Comparison of ENCODE assay signal across 8 mouse cellular contexts in the genomic region with DNA sequence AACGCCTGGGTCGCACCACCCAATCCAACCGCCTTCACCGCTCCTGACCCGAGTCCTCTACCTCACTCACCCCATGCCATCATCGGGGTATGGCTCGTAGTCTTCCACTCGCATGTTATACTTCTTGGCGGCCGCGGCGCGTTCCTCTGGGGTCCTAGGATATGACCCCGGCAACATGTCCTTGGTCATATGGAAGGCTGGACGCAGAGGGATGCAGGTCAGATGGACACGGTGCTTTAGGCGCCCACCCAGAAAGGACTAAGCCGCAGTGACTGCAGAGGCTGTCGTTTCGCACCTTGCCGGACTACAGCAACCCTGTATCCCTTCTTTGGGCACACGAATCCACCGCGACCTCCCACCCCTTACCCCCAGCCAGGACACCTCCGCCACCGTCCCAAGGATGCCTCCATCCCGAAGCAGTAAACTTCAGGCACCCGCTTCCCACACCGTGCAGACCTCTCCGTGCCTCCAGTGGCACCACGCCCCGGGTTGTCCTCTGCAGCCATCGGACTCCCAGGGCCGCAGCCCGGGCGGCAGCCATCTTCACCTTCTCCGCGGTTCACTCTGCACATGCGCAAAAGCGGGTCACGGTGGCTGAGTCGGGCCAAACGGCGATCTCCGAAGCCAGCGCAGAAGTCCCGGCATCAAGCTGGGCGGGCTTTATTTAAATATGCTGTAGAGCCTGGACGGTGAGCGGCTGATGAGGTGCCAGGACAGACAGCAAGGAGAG. TPM values are rescaled to one million over a fixed set of nuclear protein-coding genes. Genes with fewer than 3 reads are reported as not detected.
DNase-seq lines count a peak whose midpoint lies in the region; ATAC-seq and TF ChIP-seq lines count a peak whose summit lies in the region.

Ndufb8 (minus strand) TSS at position 580 of the 730 bp plus-strand sequence.

- H3K9me3 ChIP-seq in ES-Bruce4 (replicated peaks; ENCODE audit: control insufficient read depth, insufficient read depth, low read length, poor library complexity, severe bottlenecking), result no peaks in the 10 kb centered on the region
- H3K9me3 ChIP-seq in forebrain, embryonic 14.5 days (replicated peaks; ENCODE audit: control insufficient read depth, low read length), result no peaks in the 10 kb centered on the region
- H3K9me3 ChIP-seq in neural tube, embryonic 15.5 days (replicated peaks), result no peaks in the 10 kb centered on the region

- peak within 1 kb of the TSS; percentile 91 for H3K4me3 ChIP-seq in ES-Bruce4 (ENCODE audit: low read depth, low read length)
- peak within 1 kb of the TSS; percentile 79 for H3K4me3 ChIP-seq in forebrain, embryonic 14.5 days (ENCODE audit: low read depth, low read length)
- H3K4me3 ChIP-seq in neural tube, embryonic 15.5 days (replicated peaks), result peak within 1 kb of the TSS; percentile 91

- no peaks in the 10 kb centered on the region for H3K27me3 ChIP-seq in ES-Bruce4 (ENCODE audit: control insufficient read depth, insufficient read depth, low read length, poor library complexity, severe bottlenecking)
- H3K27me3 ChIP-seq in forebrain, embryonic 14.5 days (replicated peaks; ENCODE audit: control insufficient read depth, insufficient read depth, low read length), result no peaks in the 10 kb centered on the region
- peaks cover 8% of the 10 kb centered on the region; the same call in 1 of the 2 replicates for H3K27me3 ChIP-seq in neural tube, embryonic 15.5 days (replicated peaks)

- WGBS in forebrain, embryonic 14.5 days, result under 1% methylated on average over 50 of the region's 50 CpGs
- WGBS in neural tube, embryonic 15.5 days, result under 1% methylated on average over 50 of the region's 50 CpGs

- peak; percentile 95 for DNase-seq in forebrain, embryonic 14.5 days (ENCODE audit: low spot score)
- DNase-seq in heart, postnatal 14 days, result peak; percentile 95 to 98
- peak; percentile 94 for DNase-seq in layer of hippocampus, adult 11-12 months (ENCODE audit: low spot score)
- DNase-seq in lung, adult 18-20 months, result peak; percentile 94 to 96
- peak; percentile 94 for DNase-seq in testis, postnatal 14 days (ENCODE audit: low spot score)

- TF ChIP-seq CTCF in ES-Bruce4 (IDR thresholded peaks at IDR 0.05; ENCODE audit: low read depth, low read length), result no peak

- no peak within 1 kb of the TSS; the same call in 1 of the 2 replicates for H3K27ac ChIP-seq in ES-Bruce4 (ENCODE audit: insufficient read depth, low read length)
- peak within 1 kb of the TSS; percentile 44; the same call in 1 of the 2 replicates for H3K27ac ChIP-seq in forebrain, embryonic 14.5 days (ENCODE audit: low read depth, low read length)
- H3K27ac ChIP-seq in neural tube, embryonic 15.5 days (replicated peaks), result peak within 1 kb of the TSS; percentile 86

- H3K4me2 ChIP-seq in forebrain, embryonic 14.5 days (ENCODE audit: low read length), result peak within 1 kb of the TSS; percentile 85
- H3K4me2 ChIP-seq in neural tube, embryonic 15.5 days, result peak within 1 kb of the TSS; percentile 85

- H3K4me1 ChIP-seq in ES-Bruce4 (ENCODE audit: control insufficient read depth, insufficient read depth, low read length), result no peaks in the 10 kb centered on the region
- H3K4me1 ChIP-seq in forebrain, embryonic 14.5 days (ENCODE audit: control insufficient read depth, insufficient read depth, low read length), result peaks cover 8% of the 10 kb centered on the region
- peaks cover 26% of the 10 kb centered on the region for H3K4me1 ChIP-seq in neural tube, embryonic 15.5 days

- 0 out of 2 replicates have a peak, but pooled peaks have one; percentile 34 for TF ChIP-seq EP300 in ES-Bruce4 (IDR thresholded peaks at IDR 0.05; ENCODE audit: insufficient read depth, low read depth, low read length)

- intact Hi-C loops in heart, postnatal 14 days (cut with DNase I), result no loop called here

- peak within 1 kb of the TSS; percentile 66 for H3K9ac ChIP-seq in ES-Bruce4 (ENCODE audit: low read depth, poor library complexity, severe bottlenecking)
- H3K9ac ChIP-seq in forebrain, embryonic 14.5 days (ENCODE audit: low read length), result peak within 1 kb of the TSS; percentile 92
- peak within 1 kb of the TSS; percentile 96 for H3K9ac ChIP-seq in neural tube, embryonic 15.5 days (replicated peaks)

- peaks cover 11% of the 10 kb centered on the region for H3K36me3 ChIP-seq in ES-Bruce4 (ENCODE audit: control insufficient read depth, insufficient read depth, low read length, poor library complexity, severe bottlenecking)
- peaks cover 35% of the 10 kb centered on the region for H3K36me3 ChIP-seq in forebrain, embryonic 14.5 days (ENCODE audit: control insufficient read depth, insufficient read depth, low read length)
- peaks cover 32% of the 10 kb centered on the region for H3K36me3 ChIP-seq in neural tube, embryonic 15.5 days

- peak; percentile 88 for ATAC-seq in cerebellum, adult (ENCODE audit: insufficient number of reproducible peaks, low FRiP score, low TSS enrichment)
- peak; percentile 90 for ATAC-seq in forebrain, embryonic 14.5 days
- ATAC-seq in neural tube, embryonic 15.5 days (ENCODE audit: low FRiP score), result peak; percentile 83

- TF ChIP-seq POLR2A in ES-Bruce4 (IDR thresholded peaks at IDR 0.05; ENCODE audit: insufficient read depth, low read length), result peak; percentile 55

RNA-seq across cellular contexts. Expression of gene Ndufb8, which starts in this region (rescaled TPM):
- 181 and 191 TPM in 2 replicates for polyA plus RNA-seq in ES-Bruce4 (2011; ENCODE audit: insufficient read depth, insufficient read length, low read depth, missing spikeins)
- polyA plus RNA-seq in forebrain, embryonic 14.5 days (2014; fragmentation: Nextera tagmentation; extraction: Ambion mirVana), result 509 and 616 TPM in 2 replicates
- 1,000 to 10,000 TPM; 1,711 to 1,762 TPM for total RNA-seq in heart, postnatal 14 days (2021)
- 714 and 813 TPM in 2 replicates for polyA plus RNA-seq in neural tube, embryonic 15.5 days (2015; fragmentation: Nextera tagmentation; extraction: Ambion mirVana)
